Mouse (Mus musculus): Measurements from ENCODE around the gene Itfg1. TPM values are rescaled to one million over a fixed set of nuclear protein-coding genes. Genes with fewer than 3 reads are reported as not detected.

Itfg1 gene
- 40.6 TPM for polyA plus RNA-seq (2017; shearing (Covaris generic))

GRCm38 (mm10) chr8:85840657-85841488 lies at the start of gene Itfg1, which contains the start of gene Phkb:
TSS of gene Itfg1 (minus strand) at chr8:85840921.
TSS of gene Phkb (plus strand) at chr8:85840959.

GRCm38 (mm10) chr8:85700751-85701351 lies 139.9 kb downstream of the Itfg1 start, which contains the start of gene Neto2:
TSS of gene Neto2 (minus strand) at chr8:85700924.

Other genes with a start within 250 kb of the Itfg1 start
- 4.9 TPM for gene Neto2, start 140.0 kb downstream of the Itfg1 start, polyA plus RNA-seq (2017; shearing (Covaris generic))
- gene Phkb, start within 50 bp of the Itfg1 start, polyA plus RNA-seq (2017; shearing (Covaris generic)), result 17.4 TPM

All from naive thymus-derived CD4-positive, alpha-beta T cell, adult 5 months (primary cell).